Mouse (Mus musculus): ENCODE data around the gene Drosha.

GRCm38 (mm10) chr15:12781729-12782326 lies 42.8 kb upstream of the Drosha start:
- TF ChIP-seq GATA1 (IDR thresholded peaks at IDR 0.05; ENCODE audit: borderline replicate concordance, low read length) (no peak), FLI1 (IDR thresholded peaks at IDR 0.05; ENCODE audit: low read length) (no peak)
